Mouse (Mus musculus) forebrain, embryonic 12.5 days (tissue): ENCODE measurements around the gene Ccdc93. TPM values are rescaled to one million over a fixed set of nuclear protein-coding genes. Genes with fewer than 3 reads are reported as not detected.

Source experiments
- ATAC-seq: fragments of 200-750 bp; cut with Nextera tagmentation; 2 replicates; pipeline ENCODE4 v1.8.0; 2017; ENCODE audit warnings: moderate TSS enrichment; ENCODE audit not compliant: low FRiP score
- H3K27ac ChIP-seq: fragments of 300-500 bp; sonication (generic); 2 replicates; pipeline ENCODE4 v1.5.1; 2016; ENCODE audit warnings: mild to moderate bottlenecking
- H3K27me3 ChIP-seq: fragments of 300-500 bp; sonication (generic); 2 replicates; pipeline ENCODE4 v1.6.1; 2016; ENCODE audit warnings: mild to moderate bottlenecking
- H3K36me3 ChIP-seq: fragments of 300-500 bp; sonication (generic); replicated peaks from 2 replicates; pipeline ENCODE4 v1.6.1; 2016; ENCODE audit warnings: mild to moderate bottlenecking
- H3K4me1 ChIP-seq: fragments of 300-500 bp; sonication (generic); 2 replicates; pipeline ENCODE4 v1.6.1; 2016
- H3K4me2 ChIP-seq: fragments of 300-500 bp; sonication (generic); 2 replicates; pipeline ENCODE4 v1.6.1; 2016; ENCODE audit warnings: mild to moderate bottlenecking, moderate library complexity
- H3K4me3 ChIP-seq: fragments of 300-500 bp; sonication (generic); replicated peaks from 2 replicates; pipeline ENCODE4 v1.5.1; 2016; ENCODE audit warnings: mild to moderate bottlenecking
- H3K9ac ChIP-seq: fragments of 300-500 bp; sonication (generic); 2 replicates; pipeline ENCODE4 v1.6.1; 2016; ENCODE audit warnings: mild to moderate bottlenecking
- H3K9me3 ChIP-seq: fragments of 300-500 bp; sonication (generic); 2 replicates; pipeline ENCODE4 v1.6.1; 2016
- whole genome bisulfite sequencing: fragments of 180-500 bp; shearing (Covaris S2); methylation state at CpG from one replicate; pipeline ENCODE4 v1.1.7; 2016; 5-methylcytosine and 5-hydroxymethylcytosine counted together
- polyA plus RNA-seq: library from polyadenylated mRNA; unstranded; fragments of >200 nt; fragmentation: Nextera tagmentation; extraction: Ambion mirVana; gene quantifications from 2 replicates; pipeline ENCODE4 v1.2.1, GENCODE M21; 2016

Gene Ccdc93
- polyA plus RNA-seq, 1 experiment from 2014 or later = 11.4 TPM

- H3K27me3 ChIP-seq = peaks cover 36% of the 10 kb centered on the region
- no peak overlapping the region for H3K4me3 ChIP-seq
- no peak overlapping the region for H3K27ac ChIP-seq
- H3K9ac ChIP-seq = no peak overlapping the region
- H3K4me1 ChIP-seq = peaks cover 16% of the 10 kb centered on the region
- 85% methylated on average over 6 of the region's 6 CpGs for WGBS
- no peak overlapping the region for H3K4me2 ChIP-seq
- no peaks in the 10 kb centered on the region for H3K36me3 ChIP-seq
- H3K9me3 ChIP-seq = no peaks in the 10 kb centered on the region
- ATAC-seq = no peak
Observed at GRCm38 (mm10) chr1:121529286-121529685, 98.4 kb downstream of the Ccdc93 start.

GRCm38 (mm10) chr1:121531439-121531838 is 100.6 kb downstream of the Ccdc93 start:
- 70% methylated on average over 7 of the region's 7 CpGs for WGBS
- H3K9ac ChIP-seq = no peak overlapping the region
- H3K4me1 ChIP-seq = peaks cover 16% of the 10 kb centered on the region

DNA sequence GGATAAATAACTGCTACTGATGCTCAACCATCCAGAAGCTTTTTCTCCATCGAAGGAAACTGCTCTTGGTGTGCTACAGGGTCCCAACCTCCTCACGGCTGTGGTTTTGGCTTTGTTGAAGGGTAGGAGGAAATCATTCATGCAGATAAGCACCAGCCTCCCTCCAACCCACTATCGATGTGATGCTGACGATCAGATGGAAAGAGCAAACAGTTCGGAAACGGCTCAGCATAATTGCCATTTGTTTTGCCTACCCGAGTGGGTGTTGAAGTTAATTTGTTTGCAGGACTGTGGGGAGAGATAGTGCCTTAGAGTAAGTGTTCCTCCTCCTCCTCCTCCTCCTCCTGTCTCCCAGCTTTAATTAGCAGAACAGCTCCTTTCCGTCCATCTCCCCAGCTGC is 109.5 kb downstream of the Ccdc93 start:
- Histone ChIP-seq H3K4me3 (no peak overlapping the region), H3K9ac (no peak overlapping the region), H3K27ac (no peak overlapping the region), H3K4me1 (no peaks in the 10 kb centered on the region), H3K9me3 (no peaks in the 10 kb centered on the region), H3K27me3 (no peaks in the 10 kb centered on the region), H3K4me2 (no peak overlapping the region), H3K36me3 (no peaks in the 10 kb centered on the region)
- 72% methylated on average over 8 of the region's 8 CpGs for WGBS
- no peak for ATAC-seq

More at GRCm38 (mm10) chr1:121531439-121531838, 100.6 kb downstream of the Ccdc93 start:
- no peak overlapping the region for H3K27ac ChIP-seq
- H3K9me3 ChIP-seq = no peaks in the 10 kb centered on the region
- no peak overlapping the region for H3K4me3 ChIP-seq
- peaks cover 31% of the 10 kb centered on the region for H3K27me3 ChIP-seq
- no peak for ATAC-seq
- H3K36me3 ChIP-seq = no peaks in the 10 kb centered on the region
- H3K4me2 ChIP-seq = no peak overlapping the region

GRCm38 (mm10) chr1:121546844-121547243 is 116.0 kb downstream of the Ccdc93 start:
- H3K4me3 ChIP-seq = no peak overlapping the region
- WGBS = 91% methylated on average over 2 of the region's 2 CpGs
- peaks cover 20% of the 10 kb centered on the region for H3K36me3 ChIP-seq
- no peaks in the 10 kb centered on the region for H3K9me3 ChIP-seq
- ATAC-seq = no peak
- no peak overlapping the region for H3K4me2 ChIP-seq
- H3K27me3 ChIP-seq = no peaks in the 10 kb centered on the region
- no peak overlapping the region for H3K27ac ChIP-seq
- no peak overlapping the region for H3K9ac ChIP-seq
- no peaks in the 10 kb centered on the region for H3K4me1 ChIP-seq

DNA sequence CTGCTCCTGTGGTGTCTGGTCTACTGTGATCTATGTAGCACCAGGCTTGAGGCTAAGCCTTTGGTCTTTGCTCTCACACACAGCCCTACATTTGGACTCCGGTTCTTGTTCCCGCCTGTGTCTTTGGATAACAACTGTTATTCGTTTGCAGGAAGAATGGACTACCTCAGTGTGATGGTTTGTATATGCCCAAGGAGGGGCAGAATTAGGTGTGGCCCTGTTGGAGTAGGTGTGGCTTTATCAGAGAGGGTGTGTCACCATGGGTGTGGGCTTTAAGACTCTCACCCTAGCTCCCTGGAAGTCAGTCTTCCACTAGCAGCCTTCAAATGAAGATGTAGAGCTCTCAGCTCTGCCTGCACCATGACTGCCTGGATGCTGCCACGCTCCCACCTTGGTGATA is 117.8 kb downstream of the Ccdc93 start:
- Histone ChIP-seq H3K27ac (no peak overlapping the region), H3K4me3 (no peak overlapping the region), H3K9ac (no peak overlapping the region), H3K4me1 (no peaks in the 10 kb centered on the region), H3K36me3 (peaks cover 37% of the 10 kb centered on the region), H3K4me2 (no peak overlapping the region), H3K27me3 (no peaks in the 10 kb centered on the region), H3K9me3 (no peaks in the 10 kb centered on the region)
- no peak for ATAC-seq
- WGBS = 95% methylated on average over 4 of the region's 4 CpGs

GRCm38 (mm10) chr1:121549456-121549855 is 118.6 kb downstream of the Ccdc93 start:
- Histone ChIP-seq H3K9me3 (no peaks in the 10 kb centered on the region), H3K36me3 (peaks cover 43% of the 10 kb centered on the region), H3K27ac (no peak overlapping the region), H3K27me3 (no peaks in the 10 kb centered on the region), H3K9ac (no peak overlapping the region), H3K4me2 (no peak overlapping the region), H3K4me1 (no peaks in the 10 kb centered on the region), H3K4me3 (no peak overlapping the region)
- ATAC-seq = no peak
- WGBS = 71% methylated on average over 4 of the region's 4 CpGs

DNA sequence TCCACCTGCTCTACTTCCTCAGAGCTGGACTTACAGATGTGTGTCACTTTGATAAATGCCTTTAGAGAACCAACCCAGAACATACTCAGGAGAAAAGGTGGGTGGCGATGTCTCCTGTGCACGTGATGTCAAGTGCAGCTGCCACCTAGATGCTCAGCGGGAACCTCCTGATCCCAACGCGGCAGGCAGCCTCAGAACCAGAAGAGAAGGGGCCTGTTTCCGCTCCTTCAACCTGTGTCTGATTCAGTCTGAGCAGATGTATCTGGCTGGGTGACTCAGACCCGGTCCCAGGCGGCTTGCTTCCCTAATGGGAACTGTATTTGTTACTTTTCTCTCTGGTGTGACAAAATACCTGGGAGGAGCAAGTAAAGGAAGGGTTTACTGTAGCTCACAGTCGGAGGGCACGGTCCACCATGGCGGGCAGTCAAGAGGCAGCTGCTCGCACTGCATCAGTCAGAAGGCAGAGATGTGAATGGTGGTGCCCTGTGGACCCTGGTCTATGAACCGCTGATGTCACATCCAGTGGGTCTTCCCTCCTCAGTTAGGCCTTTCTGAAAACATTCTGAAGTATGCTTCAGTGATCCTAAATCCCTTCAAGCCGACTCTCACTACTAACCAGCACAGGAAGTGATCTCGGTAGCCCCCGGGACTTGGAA is 120.1 kb downstream of the Ccdc93 start:
- Histone ChIP-seq H3K27me3 (no peaks in the 10 kb centered on the region), H3K4me2 (no peak overlapping the region), H3K4me3 (no peak overlapping the region), H3K36me3 (peaks cover 57% of the 10 kb centered on the region), H3K9ac (no peak overlapping the region), H3K9me3 (no peaks in the 10 kb centered on the region), H3K4me1 (no peaks in the 10 kb centered on the region), H3K27ac (no peak overlapping the region)
- 88% methylated on average over 16 of the region's 16 CpGs for WGBS
- no peak for ATAC-seq

- Histone ChIP-seq H3K4me3 (no peak overlapping the region), H3K36me3 (peaks cover 62% of the 10 kb centered on the region), H3K27me3 (no peaks in the 10 kb centered on the region), H3K27ac (no peak overlapping the region), H3K9me3 (no peaks in the 10 kb centered on the region), H3K9ac (no peak overlapping the region), H3K4me1 (no peaks in the 10 kb centered on the region), H3K4me2 (no peak overlapping the region)
- 89% methylated on average over 7 of the region's 7 CpGs for WGBS
- no peak for ATAC-seq
Observed at GRCm38 (mm10) chr1:121551457-121551835, 120.6 kb downstream of the Ccdc93 start.

Other genes with a start within 250 kb of the Ccdc93 start
- 26.1 and 28.6 TPM in 2 replicates for gene Insig2, start 98.5 kb upstream of the Ccdc93 start, polyA plus RNA-seq
- gene Htr5b, start 97.4 kb downstream of the Ccdc93 start, polyA plus RNA-seq = 0.29 TPM in 1 of 2 replicates, not detected in the other
- 80.4 and 81.5 TPM in 2 replicates for gene Ddx18, start 136.9 kb downstream of the Ccdc93 start, polyA plus RNA-seq